Mouse (Mus musculus): ENCODE measurements around the gene Rnf43. TPM values are rescaled to one million over a fixed set of nuclear protein-coding genes. Genes with fewer than 3 reads are reported as not detected.

The Rnf43 gene
- polyA plus RNA-seq, 1 experiment from 2014 or later, result 2.1 TPM

GRCm38 (mm10) chr11:87701108-87701507 is 38.6 kb downstream of the Rnf43 start:
- WGBS, result 75% methylated on average over 6 of the region's 6 CpGs
- Histone ChIP-seq H3K9me3 (replicated peaks; ENCODE audit: control insufficient read depth, low read length) (no peaks in the 10 kb centered on the region), H3K4me3 (ENCODE audit: low read length) (no peak overlapping the region), H3K9ac (ENCODE audit: low read length) (no peak overlapping the region), H3K27me3 (ENCODE audit: control insufficient read depth, insufficient read depth, low read length) (no peaks in the 10 kb centered on the region), H3K4me2 (ENCODE audit: low read depth, low read length) (no peak overlapping the region), H3K27ac (ENCODE audit: low read length) (no peak overlapping the region), H3K36me3 (ENCODE audit: control insufficient read depth, insufficient read depth) (no peaks in the 10 kb centered on the region), H3K4me1 (ENCODE audit: control insufficient read depth, insufficient read depth, low read length) (no peaks in the 10 kb centered on the region)
- ATAC-seq (replicated peaks; ENCODE audit: extremely low read depth, insufficient read depth, low FRiP score), result no peak

GRCm38 (mm10) chr11:87701877-87702620 is 39.5 kb downstream of the Rnf43 start:
- no peak for ATAC-seq (replicated peaks; ENCODE audit: extremely low read depth, insufficient read depth, low FRiP score)
- H3K4me1 ChIP-seq (ENCODE audit: control insufficient read depth, insufficient read depth, low read length), result no peaks in the 10 kb centered on the region
- no peak overlapping the region for H3K4me2 ChIP-seq (ENCODE audit: low read depth, low read length)
- H3K27me3 ChIP-seq (ENCODE audit: control insufficient read depth, insufficient read depth, low read length), result no peaks in the 10 kb centered on the region
- no peaks in the 10 kb centered on the region for H3K36me3 ChIP-seq (ENCODE audit: control insufficient read depth, insufficient read depth)
- WGBS, result 72% methylated on average over 14 of the region's 14 CpGs
- H3K9ac ChIP-seq (ENCODE audit: low read length), result no peak overlapping the region
- H3K9me3 ChIP-seq (replicated peaks; ENCODE audit: control insufficient read depth, low read length), result no peaks in the 10 kb centered on the region
- no peak overlapping the region for H3K27ac ChIP-seq (ENCODE audit: low read length)
- no peak overlapping the region for H3K4me3 ChIP-seq (ENCODE audit: low read length)

- H3K27me3 ChIP-seq (ENCODE audit: control insufficient read depth, insufficient read depth, low read length), result no peaks in the 10 kb centered on the region
- H3K9me3 ChIP-seq (replicated peaks; ENCODE audit: control insufficient read depth, low read length), result no peaks in the 10 kb centered on the region
- H3K4me3 ChIP-seq (ENCODE audit: low read length), result no peak overlapping the region
- no peak overlapping the region for H3K9ac ChIP-seq (ENCODE audit: low read length)
- ATAC-seq (replicated peaks; ENCODE audit: extremely low read depth, insufficient read depth, low FRiP score), result no peak
- no peak overlapping the region for H3K27ac ChIP-seq (ENCODE audit: low read length)
- WGBS, result 89% methylated on average over 5 of the region's 5 CpGs
- H3K36me3 ChIP-seq (ENCODE audit: control insufficient read depth, insufficient read depth), result no peaks in the 10 kb centered on the region
- no peaks in the 10 kb centered on the region for H3K4me1 ChIP-seq (ENCODE audit: control insufficient read depth, insufficient read depth, low read length)
- H3K4me2 ChIP-seq (ENCODE audit: low read depth, low read length), result no peak overlapping the region
Observed at GRCm38 (mm10) chr11:87703654-87704053, 41.1 kb downstream of the Rnf43 start.

- H3K27ac ChIP-seq (ENCODE audit: low read length), result no peak overlapping the region
- H3K36me3 ChIP-seq (ENCODE audit: control insufficient read depth, insufficient read depth), result no peaks in the 10 kb centered on the region
- no peaks in the 10 kb centered on the region for H3K4me1 ChIP-seq (ENCODE audit: control insufficient read depth, insufficient read depth, low read length)
- H3K4me2 ChIP-seq (ENCODE audit: low read depth, low read length), result no peak overlapping the region
- no peak for ATAC-seq (replicated peaks; ENCODE audit: extremely low read depth, insufficient read depth, low FRiP score)
- no peak overlapping the region for H3K9ac ChIP-seq (ENCODE audit: low read length)
- no peak overlapping the region for H3K4me3 ChIP-seq (ENCODE audit: low read length)
- 87% methylated on average over 9 of the region's 9 CpGs for WGBS
- no peaks in the 10 kb centered on the region for H3K9me3 ChIP-seq (replicated peaks; ENCODE audit: control insufficient read depth, low read length)
- no peaks in the 10 kb centered on the region for H3K27me3 ChIP-seq (ENCODE audit: control insufficient read depth, insufficient read depth, low read length)
Observed at GRCm38 (mm10) chr11:87704289-87704688, 41.8 kb downstream of the Rnf43 start.

- Histone ChIP-seq H3K4me2 (ENCODE audit: low read depth, low read length) (no peak overlapping the region), H3K9me3 (replicated peaks; ENCODE audit: control insufficient read depth, low read length) (no peaks in the 10 kb centered on the region), H3K4me1 (ENCODE audit: control insufficient read depth, insufficient read depth, low read length) (peaks cover 5% of the 10 kb centered on the region; the same call in 1 of the 2 replicates), H3K27me3 (ENCODE audit: control insufficient read depth, insufficient read depth, low read length) (no peaks in the 10 kb centered on the region), H3K27ac (ENCODE audit: low read length) (no peak overlapping the region), H3K4me3 (ENCODE audit: low read length) (no peak overlapping the region), H3K36me3 (ENCODE audit: control insufficient read depth, insufficient read depth) (no peaks in the 10 kb centered on the region), H3K9ac (ENCODE audit: low read length) (no peak overlapping the region)
- no peak for ATAC-seq (replicated peaks; ENCODE audit: extremely low read depth, insufficient read depth, low FRiP score)
- WGBS, result 55% methylated on average over 8 of the region's 8 CpGs
Observed at GRCm38 (mm10) chr11:87707570-87707969, 45.0 kb downstream of the Rnf43 start.

GRCm38 (mm10) chr11:87708979-87709378 is 46.5 kb downstream of the Rnf43 start:
- ATAC-seq (replicated peaks; ENCODE audit: extremely low read depth, insufficient read depth, low FRiP score), result no peak
- WGBS, result 53% methylated on average over 5 of the region's 5 CpGs
- peaks cover 5% of the 10 kb centered on the region; the same call in 1 of the 2 replicates for H3K4me1 ChIP-seq (ENCODE audit: control insufficient read depth, insufficient read depth, low read length)
- no peak overlapping the region for H3K27ac ChIP-seq (ENCODE audit: low read length)
- no peaks in the 10 kb centered on the region for H3K9me3 ChIP-seq (replicated peaks; ENCODE audit: control insufficient read depth, low read length)
- no peaks in the 10 kb centered on the region for H3K27me3 ChIP-seq (ENCODE audit: control insufficient read depth, insufficient read depth, low read length)
- no peak overlapping the region for H3K4me3 ChIP-seq (ENCODE audit: low read length)
- no peak overlapping the region for H3K4me2 ChIP-seq (ENCODE audit: low read depth, low read length)
- H3K36me3 ChIP-seq (ENCODE audit: control insufficient read depth, insufficient read depth), result no peaks in the 10 kb centered on the region
- no peak overlapping the region for H3K9ac ChIP-seq (ENCODE audit: low read length)

- Histone ChIP-seq H3K9ac (ENCODE audit: low read length) (peak overlapping the region; percentile 49), H3K4me1 (ENCODE audit: control insufficient read depth, insufficient read depth, low read length) (peaks cover 5% of the 10 kb centered on the region; the same call in 1 of the 2 replicates), H3K4me3 (ENCODE audit: low read length) (peak overlapping the region; percentile 41), H3K27me3 (ENCODE audit: control insufficient read depth, insufficient read depth, low read length) (no peaks in the 10 kb centered on the region), H3K36me3 (ENCODE audit: control insufficient read depth, insufficient read depth) (no peaks in the 10 kb centered on the region), H3K9me3 (replicated peaks; ENCODE audit: control insufficient read depth, low read length) (no peaks in the 10 kb centered on the region), H3K27ac (ENCODE audit: low read length) (no peak overlapping the region), H3K4me2 (ENCODE audit: low read depth, low read length) (peak overlapping the region; percentile 66)
- no peak for ATAC-seq (replicated peaks; ENCODE audit: extremely low read depth, insufficient read depth, low FRiP score)
- WGBS, result 12% methylated on average over 21 of the region's 21 CpGs
Observed at GRCm38 (mm10) chr11:87709513-87710261, 47.2 kb downstream of the Rnf43 start.

- Histone ChIP-seq H3K9me3 (replicated peaks; ENCODE audit: control insufficient read depth, low read length) (no peaks in the 10 kb centered on the region), H3K36me3 (ENCODE audit: control insufficient read depth, insufficient read depth) (no peaks in the 10 kb centered on the region), H3K27ac (ENCODE audit: low read length) (no peak overlapping the region), H3K4me2 (ENCODE audit: low read depth, low read length) (peak overlapping the region; percentile 66), H3K4me3 (ENCODE audit: low read length) (peak overlapping the region; percentile 41), H3K27me3 (ENCODE audit: control insufficient read depth, insufficient read depth, low read length) (no peaks in the 10 kb centered on the region), H3K9ac (ENCODE audit: low read length) (peak overlapping the region; percentile 49), H3K4me1 (ENCODE audit: control insufficient read depth, insufficient read depth, low read length) (peaks cover 5% of the 10 kb centered on the region; the same call in 1 of the 2 replicates)
- no peak for ATAC-seq (replicated peaks; ENCODE audit: extremely low read depth, insufficient read depth, low FRiP score)
- 49% methylated on average over 7 of the region's 7 CpGs for WGBS
Observed at GRCm38 (mm10) chr11:87710262-87710615, 47.7 kb downstream of the Rnf43 start.

GRCm38 (mm10) chr11:87712188-87712587 is 49.7 kb downstream of the Rnf43 start:
- Histone ChIP-seq H3K9me3 (replicated peaks; ENCODE audit: control insufficient read depth, low read length) (no peaks in the 10 kb centered on the region), H3K4me2 (ENCODE audit: low read depth, low read length) (no peak overlapping the region), H3K4me1 (ENCODE audit: control insufficient read depth, insufficient read depth, low read length) (peaks cover 5% of the 10 kb centered on the region; the same call in 1 of the 2 replicates), H3K4me3 (ENCODE audit: low read length) (no peak overlapping the region), H3K9ac (ENCODE audit: low read length) (no peak overlapping the region), H3K27me3 (ENCODE audit: control insufficient read depth, insufficient read depth, low read length) (no peaks in the 10 kb centered on the region), H3K36me3 (ENCODE audit: control insufficient read depth, insufficient read depth) (no peaks in the 10 kb centered on the region), H3K27ac (ENCODE audit: low read length) (no peak overlapping the region)
- ATAC-seq (replicated peaks; ENCODE audit: extremely low read depth, insufficient read depth, low FRiP score), result no peak
- WGBS, result 63% methylated on average over 4 of the region's 4 CpGs
